Mouse (Mus musculus): ENCODE measurements around the gene Twist1.

- TF ChIP-seq POLR2A (IDR thresholded peaks at IDR 0.05; ENCODE audit: borderline replicate concordance, extremely low read depth, low read depth, low read length) (no peak), CTCF (IDR thresholded peaks at IDR 0.05; ENCODE audit: insufficient read depth, low read length) (no peak)
Measured at GRCm38 (mm10) chr12:33993127-33993526, 35.7 kb downstream of the Twist1 start.
